Mouse (Mus musculus) adrenal gland, postnatal 36 days (tissue): ENCODE measurements around the gene Muc3a. TPM values are rescaled to one million over a fixed set of nuclear protein-coding genes. Genes with fewer than 3 reads are reported as not detected.

Experiments
- DNase-seq, 2 experiments: peaks; one replicate each; pipeline ENCODE4 v3.0.0; 2021; ENCODE audit warnings: mixed read lengths in 1 of 2
- long read RNA-seq, 2 experiments: library from polyadenylated mRNA; stranded (forward); transcript quantifications; one replicate each; pipeline ENCODE4 v2.0.0; 2021; ENCODE audit warnings: borderline sequencing depth in 2 of 2
- total RNA-seq, 2 experiments: library from RNA; stranded (reverse); gene quantifications; 2 replicates each; pipeline ENCODE4 v1.2.3; 2021

Muc3a gene
- total RNA-seq = under 1 TPM in 1 of 2 experiments, not detected in 1; 0.17 TPM
- long read RNA-seq, experiment 1 = 0 reads
- long read RNA-seq, experiment 2 = 0 reads

- no peak for DNase-seq
These were observed at the start of gene Muc3a for GRCm38 (mm10) chr5:137212289-137212688. Muc3a (minus strand) TSS chr5:137212389.

DNA sequence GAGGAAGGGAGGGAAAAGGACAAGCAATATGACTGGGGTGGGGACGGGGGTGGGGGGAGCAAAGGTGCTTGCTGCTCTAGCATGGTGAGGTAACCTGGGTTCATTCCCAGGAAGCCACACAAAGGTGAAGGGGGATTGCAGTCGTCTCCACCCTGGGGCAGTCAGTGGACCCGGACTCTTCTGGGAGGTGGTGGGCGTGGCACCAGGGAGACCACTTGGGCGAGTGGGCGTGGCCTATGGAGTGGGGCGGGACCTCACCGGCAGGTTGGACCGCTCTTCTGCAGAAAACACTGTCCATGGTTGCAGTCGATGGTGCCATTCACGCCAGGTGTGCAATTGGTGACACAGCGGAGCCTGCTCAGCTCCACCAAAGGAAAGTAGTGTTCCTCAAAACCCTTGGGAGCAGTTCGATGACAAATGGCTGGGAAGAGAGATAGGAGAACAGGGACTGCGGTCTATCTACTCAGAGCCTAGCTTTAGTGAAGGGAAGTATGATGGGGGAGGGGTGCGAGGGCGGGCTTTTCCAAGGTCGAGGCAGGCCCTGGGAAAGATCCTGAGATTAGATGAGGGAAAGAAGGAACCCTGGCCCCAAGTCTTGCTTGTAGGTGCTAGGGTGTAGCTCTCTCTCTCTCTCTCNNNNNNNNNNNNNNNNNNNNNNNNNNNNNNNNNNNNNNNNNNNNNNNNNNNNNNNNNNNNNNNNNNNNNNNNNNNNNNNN, 917 bp downstream of the Muc3a start:
- DNase-seq = no peak

DNA sequence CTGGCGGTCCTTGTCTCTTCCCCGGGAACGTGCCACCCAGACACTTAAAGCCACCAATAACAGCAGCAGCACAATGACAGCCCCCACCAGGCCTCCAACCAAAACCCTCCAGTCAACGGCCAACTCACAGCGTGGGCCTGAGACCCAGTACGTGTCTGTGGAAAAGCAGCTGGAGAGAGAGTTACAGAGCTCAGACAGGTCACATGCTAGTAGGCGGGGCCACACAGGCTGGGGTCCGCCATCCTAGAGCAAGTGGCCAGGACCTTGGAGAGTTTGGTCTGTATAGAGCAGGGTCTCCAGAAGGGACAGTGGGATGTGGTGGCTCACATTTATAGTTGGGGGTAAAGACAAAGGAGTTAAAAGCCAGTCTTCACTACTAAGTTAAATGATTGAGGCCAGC, 1.5 kb downstream of the Muc3a start:
- no peak for DNase-seq

- no peak for DNase-seq
These were observed 6.9 kb downstream of the Muc3a start for GRCm38 (mm10) chr5:137205301-137205700.

DNA sequence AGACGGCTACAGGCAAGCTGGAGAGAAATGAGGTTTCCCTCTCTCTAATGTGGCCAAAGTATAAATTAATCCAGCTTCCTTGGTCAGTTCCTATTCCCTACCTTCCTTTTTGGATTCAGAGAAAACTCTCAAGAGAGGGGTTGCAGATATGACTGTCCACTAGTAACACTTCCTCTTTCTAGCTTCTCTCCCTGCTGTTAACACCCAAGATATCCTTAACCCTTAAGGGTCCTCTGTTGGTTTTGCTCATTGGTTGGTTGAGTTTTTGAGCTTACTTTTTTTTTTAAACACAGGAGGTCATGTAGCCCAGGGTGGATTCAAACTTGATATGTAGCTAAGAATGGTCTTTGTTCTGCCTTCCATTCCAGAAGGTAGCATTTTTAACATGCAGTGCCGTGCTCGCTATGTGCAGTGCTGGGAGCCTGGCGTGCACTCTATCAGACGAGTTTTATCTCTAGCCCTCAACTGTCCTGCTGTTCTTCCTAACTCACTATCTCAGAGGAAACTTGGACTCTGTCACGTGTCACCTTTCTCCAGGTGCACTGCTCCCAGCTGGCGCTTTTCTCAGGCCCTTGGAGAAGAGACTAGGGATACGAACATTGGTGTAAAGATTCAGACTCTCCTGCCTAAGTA, 17.6 kb downstream of the Muc3a start:
- DNase-seq = no peak

DNA sequence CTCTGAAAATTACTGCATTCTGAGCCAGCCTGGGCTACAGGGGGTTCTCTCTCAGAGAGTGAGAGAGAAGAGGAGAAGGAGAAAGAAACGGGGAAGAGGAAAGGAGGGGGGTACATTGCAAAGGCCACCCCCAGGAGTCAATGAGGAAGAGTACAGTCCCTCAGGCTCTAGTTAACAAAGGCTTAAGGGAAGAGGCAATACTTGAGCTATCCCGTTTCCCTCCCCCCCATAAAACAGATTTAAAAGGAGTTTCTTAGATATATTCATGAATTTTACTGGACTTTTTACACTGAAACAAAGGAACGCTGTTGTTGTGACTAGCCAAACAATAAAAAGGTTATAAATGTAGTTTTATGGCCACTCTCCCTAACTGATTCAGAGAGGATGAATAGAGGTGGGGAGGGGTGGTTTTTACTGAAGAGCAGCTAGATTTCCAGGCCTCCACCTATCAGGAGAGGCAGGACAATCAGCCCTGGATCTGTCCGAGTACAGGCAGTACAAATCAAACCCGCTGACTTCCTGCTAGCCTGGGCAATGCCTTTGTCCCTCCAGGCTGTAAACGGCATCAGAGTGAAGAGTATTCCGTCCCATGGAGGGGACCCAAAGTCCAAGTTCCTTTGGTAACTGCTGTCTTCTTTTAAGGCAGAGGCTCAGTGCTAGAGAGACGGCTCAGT, 18.8 kb downstream of the Muc3a start:
- DNase-seq = no peak

- peak; percentile 17 for DNase-seq
These were observed 22.9 kb downstream of the Muc3a start for GRCm38 (mm10) chr5:137189326-137189725.

- no peak for DNase-seq
These were observed 26.8 kb downstream of the Muc3a start for GRCm38 (mm10) chr5:137185362-137185761.

- DNase-seq = no peak
These were observed 32.4 kb downstream of the Muc3a start for GRCm38 (mm10) chr5:137179646-137180374.

DNA sequence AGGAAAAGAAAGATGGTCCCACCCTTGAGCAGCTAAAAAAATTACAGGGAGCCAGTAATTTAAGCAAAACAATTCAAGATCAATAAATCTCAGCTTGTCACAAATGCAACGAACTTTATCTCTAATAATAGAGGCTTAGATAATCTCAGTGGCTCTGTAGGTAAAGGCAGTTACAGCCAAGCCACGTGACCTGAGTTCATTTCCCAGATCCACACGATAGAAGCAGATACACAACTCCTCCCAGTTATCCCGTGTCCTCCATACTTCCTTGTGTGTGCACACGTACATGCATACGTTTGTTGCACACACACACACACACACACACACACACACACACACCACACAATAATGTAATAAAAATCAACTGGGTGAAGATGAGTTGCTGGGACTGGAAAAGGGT, 38.2 kb downstream of the Muc3a start:
- no peak for DNase-seq

DNA sequence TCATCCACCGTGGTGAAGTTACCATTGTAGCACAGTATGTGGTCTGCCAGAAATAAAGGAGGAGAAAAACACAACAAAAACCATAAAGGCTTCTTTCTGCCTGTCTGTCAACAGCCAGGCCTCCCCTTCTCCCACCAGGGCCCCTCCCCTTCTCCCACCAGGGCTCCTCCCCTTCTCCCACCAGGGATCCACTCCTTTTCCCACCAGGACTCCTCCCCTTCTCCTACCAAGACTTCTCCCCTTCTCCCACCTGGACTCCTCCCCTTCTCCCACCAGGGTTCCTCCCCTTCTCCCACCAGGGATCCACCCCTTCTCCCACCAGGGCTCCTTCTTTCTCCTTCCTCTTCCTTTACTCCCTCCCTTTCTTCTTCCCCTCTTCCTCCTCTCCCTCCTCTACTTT, 39.6 kb downstream of the Muc3a start:
- no peak for DNase-seq

GRCm38 (mm10) chr5:137171478-137171877, 40.7 kb downstream of the Muc3a start:
- DNase-seq = no peak

DNA sequence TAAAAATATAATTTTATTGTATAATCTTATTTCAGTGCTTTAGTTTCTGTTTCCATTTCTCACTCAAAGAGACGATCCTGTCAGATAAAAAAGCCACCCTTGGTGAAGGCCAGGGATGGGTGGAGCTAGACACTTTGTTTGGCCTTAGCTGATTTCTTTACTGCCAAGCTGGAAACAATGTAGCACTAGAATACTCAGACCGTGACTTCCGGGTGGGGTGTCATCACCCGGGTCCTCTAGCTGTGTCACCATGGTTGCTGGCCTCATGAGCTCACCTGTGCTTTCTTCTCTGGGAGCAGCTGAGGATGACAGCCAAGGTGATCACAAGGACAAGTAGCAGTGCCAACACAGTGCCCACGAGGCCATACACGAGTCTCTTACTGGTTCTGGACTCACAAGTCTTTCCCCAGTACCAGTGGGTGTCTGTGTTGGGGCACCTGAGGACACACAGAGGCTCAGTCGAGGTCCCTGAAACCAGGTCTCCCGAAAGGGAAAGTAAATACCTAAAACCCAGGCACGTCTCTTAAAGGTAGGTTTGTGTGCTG, 41.3 kb downstream of the Muc3a start:
- DNase-seq = no peak

DNA sequence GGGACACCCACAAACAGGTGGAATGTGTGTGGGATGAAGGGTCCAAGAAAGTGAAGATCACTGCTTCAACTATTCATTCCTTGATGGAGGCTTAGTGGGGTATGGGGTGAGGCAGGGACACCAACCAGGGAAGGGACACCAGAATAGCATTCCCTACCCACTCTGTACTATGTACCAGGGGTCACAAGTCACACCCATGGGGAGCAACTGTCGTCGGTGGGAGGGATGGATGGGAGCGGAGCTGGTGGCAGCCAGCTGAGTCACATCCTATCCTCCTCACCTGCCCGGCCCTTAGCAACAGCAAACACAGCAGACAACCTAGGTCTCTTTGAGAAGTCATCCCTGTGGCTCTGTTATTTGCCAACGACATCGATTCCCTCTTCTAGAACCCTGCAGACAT, 44.6 kb downstream of the Muc3a start:
- no peak for DNase-seq

- DNase-seq = no peak
These were observed 46.2 kb downstream of the Muc3a start for GRCm38 (mm10) chr5:137166012-137166411.

DNA sequence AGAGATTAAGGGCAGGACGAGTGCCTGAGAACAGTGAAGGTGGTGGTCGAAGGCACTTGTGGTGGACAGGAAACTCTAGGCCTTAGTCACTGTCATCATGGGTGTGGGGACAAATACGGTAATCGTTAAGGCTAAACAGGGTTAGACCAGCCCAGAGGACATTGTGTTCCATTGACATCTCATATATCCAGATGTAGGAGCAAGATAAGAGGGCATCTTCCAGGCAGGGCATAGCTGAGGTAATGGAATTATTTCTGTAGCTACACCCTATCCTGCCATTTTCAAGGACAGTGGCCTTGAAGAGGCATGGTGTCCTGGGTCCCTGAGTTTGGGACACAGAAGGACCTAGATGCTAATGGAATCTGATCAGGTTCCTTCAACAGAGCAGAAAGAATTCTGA, 50.3 kb downstream of the Muc3a start:
- no peak for DNase-seq

DNA sequence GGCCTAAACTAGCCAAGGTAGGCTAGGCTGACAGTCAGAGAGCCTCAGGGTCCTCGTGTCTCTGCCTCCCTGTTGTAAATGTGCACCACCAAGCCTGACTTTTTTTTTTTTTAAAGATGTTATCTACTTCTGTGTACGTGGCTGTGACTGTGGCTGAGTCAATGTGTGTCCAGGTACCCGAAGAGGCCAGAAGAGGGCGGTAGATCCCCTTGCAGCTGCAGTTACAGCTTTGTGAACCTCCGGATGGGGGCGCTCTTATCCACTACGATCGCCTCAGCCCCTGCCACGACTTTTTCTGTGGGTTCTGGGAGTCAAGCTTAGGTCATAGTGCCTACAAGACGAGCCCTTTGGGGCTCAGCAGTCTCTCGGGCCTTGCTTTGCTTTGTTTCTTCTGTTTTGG, 52.7 kb downstream of the Muc3a start:
- DNase-seq = peak; percentile 20 to 51

Other genes starting within 250 kb of the Muc3a start
- gene Cldn15, start 245.8 kb downstream of the Muc3a start, total RNA-seq = 10 to 100 TPM; 11.3 to 15.9 TPM
- gene Plod3, start 225.4 kb downstream of the Muc3a start, total RNA-seq = 10 to 100 TPM; 67.5 to 78.8 TPM
- 10 to 100 TPM; 84.0 to 97.9 TPM for gene Znhit1, start 224.4 kb downstream of the Muc3a start, total RNA-seq
- 10 to 100 TPM in 1 of 2 experiments, 1 to 10 TPM in 1; 8.8 to 71.5 TPM for gene Vgf, start 186.0 kb downstream of the Muc3a start, total RNA-seq
- 10 to 100 TPM; 91.3 to 93.7 TPM for gene Ap1s1, start 166.3 kb downstream of the Muc3a start, total RNA-seq
- gene Serpine1, start 140.1 kb downstream of the Muc3a start, total RNA-seq = 10 to 100 TPM in 1 of 2 experiments, 1 to 10 TPM in 1; 3.5 to 11.2 TPM
- 10 to 100 TPM; 40.9 to 44.8 TPM for gene Trim56, start 96.2 kb downstream of the Muc3a start, total RNA-seq
- not detected for gene Muc3, start 63.1 kb downstream of the Muc3a start, total RNA-seq
- gene Ache, start 75.1 kb upstream of the Muc3a start, total RNA-seq = 1 to 10 TPM; 7.0 TPM
- gene Ufsp1, start 82.2 kb upstream of the Muc3a start, total RNA-seq = 10 to 100 TPM; 10.2 to 12.7 TPM
- gene Srrt, start 95.3 kb upstream of the Muc3a start, total RNA-seq = 100 to 1,000 TPM; 103 to 167 TPM
- gene Trip6, start 102.0 kb upstream of the Muc3a start, total RNA-seq = 10 to 100 TPM; 36.7 to 38.2 TPM
- 10 to 100 TPM in 1 of 2 experiments, 1 to 10 TPM in 1; 8.0 to 11.5 TPM for gene Slc12a9, start 121.2 kb upstream of the Muc3a start, total RNA-seq
- gene Ephb4, start 137.7 kb upstream of the Muc3a start, total RNA-seq = 10 to 100 TPM; 59.4 to 60.6 TPM